Mouse (Mus musculus): ENCODE measurements around the gene Dtnbp1. TPM values are rescaled to one million over a fixed set of nuclear protein-coding genes. Genes with fewer than 3 reads are reported as not detected.

Gene Dtnbp1
- polyA plus RNA-seq, 1 experiment from 2014 or later: 60.0 TPM

DNA sequence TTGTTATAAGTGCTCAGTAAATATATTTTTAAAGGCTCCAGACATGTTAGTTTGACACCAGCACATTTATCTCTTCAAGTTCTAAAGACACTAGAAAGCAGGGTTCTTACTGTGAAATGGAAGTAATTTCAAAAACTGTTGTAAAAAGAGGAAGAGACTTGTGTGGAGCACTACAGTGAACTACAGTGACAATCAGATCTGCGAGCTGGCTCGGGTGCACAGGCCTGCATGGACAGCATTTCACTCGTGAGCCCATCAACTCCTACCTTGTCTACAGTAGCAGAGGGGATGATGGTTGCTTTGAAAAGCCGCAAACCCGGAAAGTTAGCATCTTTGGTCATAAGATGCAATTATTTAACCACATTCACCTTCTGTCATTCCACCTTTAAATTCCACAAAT, 5.6 kb downstream of the Dtnbp1 start:
- no peak overlapping the region for H3K9ac ChIP-seq (replicated peaks; ENCODE audit: low read depth, low read length)
- no peak overlapping the region for H3K27ac ChIP-seq (ENCODE audit: low read length)
- 89% methylated on average over 5 of the region's 5 CpGs for WGBS
- H3K36me3 ChIP-seq (ENCODE audit: control insufficient read depth, insufficient read depth, low read length): peaks cover 9% of the 10 kb centered on the region; the same call in 1 of the 2 replicates
- no peak overlapping the region for H3K4me3 ChIP-seq (ENCODE audit: low read depth, low read length)
- H3K27me3 ChIP-seq (ENCODE audit: control insufficient read depth, insufficient read depth, low read length): no peaks in the 10 kb centered on the region
- H3K4me2 ChIP-seq (replicated peaks; ENCODE audit: low read depth, low read length): no peak overlapping the region
- peaks cover 6% of the 10 kb centered on the region; the same call in 1 of the 2 replicates for H3K4me1 ChIP-seq (ENCODE audit: control insufficient read depth, insufficient read depth, low read length)
- no peaks in the 10 kb centered on the region for H3K9me3 ChIP-seq (ENCODE audit: control insufficient read depth, low read depth, low read length)
- ATAC-seq (ENCODE audit: insufficient number of reproducible peaks, insufficient read depth, low FRiP score, low read depth): no peak

DNA sequence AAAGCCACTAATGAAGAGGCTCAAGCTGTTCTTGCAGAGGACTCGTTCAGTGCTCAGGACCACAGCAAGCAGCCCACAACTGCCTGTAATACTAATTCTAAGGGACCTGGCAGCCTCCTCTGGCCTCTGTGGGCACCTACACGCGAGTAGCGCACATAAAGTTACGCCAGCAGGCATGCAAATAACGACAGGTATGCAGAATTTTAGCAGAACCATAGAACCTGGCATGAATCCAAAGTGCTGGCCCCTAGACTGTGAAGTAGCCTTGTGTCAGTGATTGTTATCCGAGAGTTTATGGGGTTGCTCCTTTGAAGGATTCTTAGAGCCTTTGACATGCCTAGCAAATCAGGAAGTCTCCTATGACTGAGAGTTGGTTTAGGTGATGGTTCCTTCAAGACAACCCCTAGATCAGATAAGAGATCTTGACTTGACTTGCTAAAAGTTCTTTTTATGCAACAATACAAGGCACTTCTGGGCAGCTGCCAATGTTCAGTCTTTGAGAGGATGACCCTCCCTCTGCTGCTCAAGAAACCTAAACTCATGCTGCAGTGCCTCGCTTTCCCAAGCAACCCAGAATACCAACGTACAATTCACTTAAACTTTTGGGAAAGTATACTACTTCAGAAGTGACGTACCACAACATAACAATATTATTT, 9.3 kb downstream of the Dtnbp1 start:
- 85% methylated on average over 10 of the region's 10 CpGs for WGBS
- no peaks in the 10 kb centered on the region for H3K9me3 ChIP-seq (ENCODE audit: control insufficient read depth, low read depth, low read length)
- H3K4me2 ChIP-seq (replicated peaks; ENCODE audit: low read depth, low read length): no peak overlapping the region
- no peak overlapping the region for H3K27ac ChIP-seq (ENCODE audit: low read length)
- H3K9ac ChIP-seq (replicated peaks; ENCODE audit: low read depth, low read length): no peak overlapping the region
- no peak overlapping the region for H3K4me3 ChIP-seq (ENCODE audit: low read depth, low read length)
- ATAC-seq (ENCODE audit: insufficient number of reproducible peaks, insufficient read depth, low FRiP score, low read depth): no peak
- no peaks in the 10 kb centered on the region for H3K27me3 ChIP-seq (ENCODE audit: control insufficient read depth, insufficient read depth, low read length)
- no peaks in the 10 kb centered on the region for H3K4me1 ChIP-seq (ENCODE audit: control insufficient read depth, insufficient read depth, low read length)
- peaks cover 15% of the 10 kb centered on the region for H3K36me3 ChIP-seq (ENCODE audit: control insufficient read depth, insufficient read depth, low read length)

DNA sequence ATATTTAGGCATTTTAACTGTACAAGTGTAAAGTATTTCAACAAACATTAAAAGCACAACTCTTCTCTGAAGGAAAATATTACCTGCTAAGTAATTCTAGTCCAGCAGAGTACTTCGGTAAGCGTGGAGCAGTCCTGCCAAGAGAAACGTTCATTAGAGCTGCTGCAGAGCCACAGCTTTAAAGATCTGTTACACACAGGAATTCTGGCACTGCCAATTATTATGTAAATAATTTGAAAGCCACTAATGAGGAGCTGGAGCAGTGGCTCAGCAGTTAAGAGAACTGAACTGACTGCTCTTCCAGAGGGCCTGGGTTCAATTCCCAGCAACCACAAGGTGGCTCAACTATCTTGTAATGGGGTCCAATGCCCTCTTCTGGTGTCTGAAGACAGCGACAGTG, 10.0 kb downstream of the Dtnbp1 start:
- no peak for ATAC-seq (ENCODE audit: insufficient number of reproducible peaks, insufficient read depth, low FRiP score, low read depth)
- Histone ChIP-seq H3K9me3 (ENCODE audit: control insufficient read depth, low read depth, low read length) (no peaks in the 10 kb centered on the region), H3K27me3 (ENCODE audit: control insufficient read depth, insufficient read depth, low read length) (no peaks in the 10 kb centered on the region), H3K4me3 (ENCODE audit: low read depth, low read length) (no peak overlapping the region), H3K27ac (ENCODE audit: low read length) (no peak overlapping the region), H3K4me1 (ENCODE audit: control insufficient read depth, insufficient read depth, low read length) (no peaks in the 10 kb centered on the region), H3K9ac (replicated peaks; ENCODE audit: low read depth, low read length) (no peak overlapping the region), H3K36me3 (ENCODE audit: control insufficient read depth, insufficient read depth, low read length) (peaks cover 15% of the 10 kb centered on the region), H3K4me2 (replicated peaks; ENCODE audit: low read depth, low read length) (no peak overlapping the region)
- WGBS: 86% methylated on average over 4 of the region's 4 CpGs

DNA sequence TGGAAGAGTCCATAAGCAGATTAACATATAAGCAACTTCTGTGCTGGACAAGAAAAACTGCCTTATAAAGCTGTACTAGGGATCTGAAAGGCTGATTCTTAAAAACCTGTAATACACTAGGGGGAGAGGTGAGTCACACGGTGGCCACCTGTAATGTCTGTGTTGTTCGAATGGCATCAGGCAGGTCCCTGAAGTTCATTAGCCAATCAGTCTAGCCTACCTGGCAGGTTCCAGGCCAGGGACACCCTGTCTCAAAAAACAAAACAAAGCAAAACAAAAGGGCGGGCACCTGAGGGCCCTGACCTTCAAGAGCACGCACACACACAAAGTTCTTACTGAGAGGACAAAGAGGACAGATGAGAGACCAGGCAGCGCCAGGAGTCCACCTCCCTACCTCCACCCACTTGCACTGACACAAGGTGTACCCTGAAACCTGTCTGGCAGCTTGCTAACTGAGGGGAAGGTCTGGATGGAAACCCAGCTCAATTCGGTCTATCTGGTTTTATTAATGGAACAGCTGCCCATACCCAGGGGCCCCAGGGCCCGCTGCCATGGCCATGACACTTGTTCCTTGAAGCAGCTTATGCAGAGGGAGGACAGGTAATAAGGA, 11.8 kb downstream of the Dtnbp1 start:
- no peak for ATAC-seq (ENCODE audit: insufficient number of reproducible peaks, insufficient read depth, low FRiP score, low read depth)
- H3K9ac ChIP-seq (replicated peaks; ENCODE audit: low read depth, low read length): no peak overlapping the region
- peaks cover 15% of the 10 kb centered on the region for H3K36me3 ChIP-seq (ENCODE audit: control insufficient read depth, insufficient read depth, low read length)
- no peak overlapping the region; the same call in 1 of the 2 replicates for H3K27ac ChIP-seq (ENCODE audit: low read length)
- H3K4me1 ChIP-seq (ENCODE audit: control insufficient read depth, insufficient read depth, low read length): no peaks in the 10 kb centered on the region
- 70% methylated on average over 7 of the region's 7 CpGs for WGBS
- H3K4me3 ChIP-seq (ENCODE audit: low read depth, low read length): no peak overlapping the region
- H3K4me2 ChIP-seq (replicated peaks; ENCODE audit: low read depth, low read length): no peak overlapping the region
- H3K27me3 ChIP-seq (ENCODE audit: control insufficient read depth, insufficient read depth, low read length): no peaks in the 10 kb centered on the region
- no peaks in the 10 kb centered on the region for H3K9me3 ChIP-seq (ENCODE audit: control insufficient read depth, low read depth, low read length)

DNA sequence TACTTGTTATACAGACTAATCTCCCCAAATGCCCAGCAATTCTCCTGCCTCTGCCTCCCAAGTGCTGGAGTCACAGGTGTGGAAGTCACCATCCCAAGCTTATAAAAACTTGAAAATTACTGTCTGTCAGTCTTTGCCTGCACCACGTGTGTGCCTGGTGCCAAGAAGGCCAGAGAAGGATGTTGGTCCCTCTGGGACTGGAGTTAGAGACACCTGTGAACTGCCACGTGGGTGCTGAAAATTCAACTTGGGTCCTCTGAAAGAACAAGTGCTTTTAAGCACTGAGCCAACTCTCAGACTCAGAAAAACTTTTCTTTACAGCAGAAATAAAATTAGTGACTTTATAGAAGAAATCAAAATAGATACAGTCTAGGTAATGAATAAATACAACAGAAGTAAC, 15.6 kb downstream of the Dtnbp1 start:
- Histone ChIP-seq H3K4me3 (ENCODE audit: low read depth, low read length) (no peak overlapping the region), H3K27ac (ENCODE audit: low read length) (no peak overlapping the region), H3K9me3 (ENCODE audit: control insufficient read depth, low read depth, low read length) (no peaks in the 10 kb centered on the region), H3K27me3 (ENCODE audit: control insufficient read depth, insufficient read depth, low read length) (no peaks in the 10 kb centered on the region), H3K4me2 (replicated peaks; ENCODE audit: low read depth, low read length) (no peak overlapping the region), H3K4me1 (ENCODE audit: control insufficient read depth, insufficient read depth, low read length) (no peaks in the 10 kb centered on the region), H3K36me3 (ENCODE audit: control insufficient read depth, insufficient read depth, low read length) (peaks cover 7% of the 10 kb centered on the region), H3K9ac (replicated peaks; ENCODE audit: low read depth, low read length) (no peak overlapping the region)
- ATAC-seq (ENCODE audit: insufficient number of reproducible peaks, insufficient read depth, low FRiP score, low read depth): no peak
- 74% methylated on average over 2 of the region's 2 CpGs for WGBS

DNA sequence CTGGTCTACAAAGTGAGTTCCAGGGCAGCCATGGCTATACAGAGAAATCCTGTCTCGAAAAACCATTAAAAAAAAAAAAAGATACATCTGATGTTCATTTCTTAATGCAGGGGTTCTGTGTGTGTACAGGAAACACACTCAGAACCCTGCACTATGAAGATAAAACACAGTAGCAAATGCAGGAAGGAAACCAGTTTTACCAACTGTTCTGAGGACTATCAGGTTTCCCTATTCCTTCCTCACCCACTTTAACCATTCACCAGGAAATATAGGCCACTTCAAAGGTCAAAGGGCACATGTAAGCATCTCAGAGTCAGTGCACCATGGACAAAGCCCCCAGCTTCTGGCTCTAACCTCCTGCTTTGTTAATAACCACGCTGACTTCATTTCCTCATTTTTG, 16.6 kb downstream of the Dtnbp1 start:
- Histone ChIP-seq H3K4me2 (replicated peaks; ENCODE audit: low read depth, low read length) (no peak overlapping the region), H3K27me3 (ENCODE audit: control insufficient read depth, insufficient read depth, low read length) (no peaks in the 10 kb centered on the region), H3K9ac (replicated peaks; ENCODE audit: low read depth, low read length) (no peak overlapping the region), H3K4me3 (ENCODE audit: low read depth, low read length) (no peak overlapping the region), H3K36me3 (ENCODE audit: control insufficient read depth, insufficient read depth, low read length) (peaks cover 11% of the 10 kb centered on the region), H3K9me3 (ENCODE audit: control insufficient read depth, low read depth, low read length) (no peaks in the 10 kb centered on the region), H3K27ac (ENCODE audit: low read length) (no peak overlapping the region), H3K4me1 (ENCODE audit: control insufficient read depth, insufficient read depth, low read length) (no peaks in the 10 kb centered on the region)
- ATAC-seq (ENCODE audit: insufficient number of reproducible peaks, insufficient read depth, low FRiP score, low read depth): no peak
- WGBS: 75% methylated on average over 2 of the region's 2 CpGs

DNA sequence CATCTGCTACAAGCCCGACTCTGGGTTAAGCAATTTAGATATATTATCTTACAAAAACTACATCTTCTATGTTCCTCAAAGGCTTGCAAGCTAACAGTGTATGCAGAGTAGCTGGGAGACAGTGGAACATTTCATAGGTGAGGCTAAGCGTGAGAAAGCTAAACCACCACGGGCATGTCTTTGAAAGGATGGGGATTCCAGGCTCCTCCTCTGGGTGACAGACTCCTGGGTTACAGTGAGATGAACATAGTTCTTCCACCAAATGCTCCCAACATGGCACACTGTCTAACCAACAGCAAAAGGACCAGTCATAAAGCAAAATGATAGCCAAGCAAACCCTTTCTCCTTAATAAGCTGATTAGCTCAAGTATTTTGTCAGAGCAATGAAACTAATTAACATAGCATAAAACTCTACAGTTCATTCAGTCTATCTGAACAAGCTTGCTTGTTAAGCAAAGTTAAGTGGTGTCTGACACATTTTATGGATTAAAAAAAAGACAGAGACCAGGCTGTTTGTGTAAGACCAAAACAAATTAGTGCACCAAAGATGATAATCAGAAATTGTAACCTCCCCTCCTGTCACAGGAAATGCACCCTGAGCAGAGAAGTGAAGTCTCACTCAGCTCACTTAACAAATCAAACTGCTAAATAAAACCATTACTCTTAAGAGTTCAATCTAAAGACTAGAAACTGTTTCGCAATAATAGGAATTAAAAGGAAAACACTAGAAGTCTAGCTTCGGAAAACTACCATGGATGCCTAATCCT, 18.1 kb downstream of the Dtnbp1 start:
- H3K27ac ChIP-seq (ENCODE audit: low read length): no peak overlapping the region
- ATAC-seq (ENCODE audit: insufficient number of reproducible peaks, insufficient read depth, low FRiP score, low read depth): no peak
- H3K4me2 ChIP-seq (replicated peaks; ENCODE audit: low read depth, low read length): no peak overlapping the region
- no peaks in the 10 kb centered on the region for H3K9me3 ChIP-seq (ENCODE audit: control insufficient read depth, low read depth, low read length)
- H3K36me3 ChIP-seq (ENCODE audit: control insufficient read depth, insufficient read depth, low read length): peaks cover 10% of the 10 kb centered on the region
- H3K27me3 ChIP-seq (ENCODE audit: control insufficient read depth, insufficient read depth, low read length): no peaks in the 10 kb centered on the region
- 83% methylated on average over 5 of the region's 5 CpGs for WGBS
- H3K4me1 ChIP-seq (ENCODE audit: control insufficient read depth, insufficient read depth, low read length): no peaks in the 10 kb centered on the region
- H3K4me3 ChIP-seq (ENCODE audit: low read depth, low read length): no peak overlapping the region
- no peak overlapping the region for H3K9ac ChIP-seq (replicated peaks; ENCODE audit: low read depth, low read length)

DNA sequence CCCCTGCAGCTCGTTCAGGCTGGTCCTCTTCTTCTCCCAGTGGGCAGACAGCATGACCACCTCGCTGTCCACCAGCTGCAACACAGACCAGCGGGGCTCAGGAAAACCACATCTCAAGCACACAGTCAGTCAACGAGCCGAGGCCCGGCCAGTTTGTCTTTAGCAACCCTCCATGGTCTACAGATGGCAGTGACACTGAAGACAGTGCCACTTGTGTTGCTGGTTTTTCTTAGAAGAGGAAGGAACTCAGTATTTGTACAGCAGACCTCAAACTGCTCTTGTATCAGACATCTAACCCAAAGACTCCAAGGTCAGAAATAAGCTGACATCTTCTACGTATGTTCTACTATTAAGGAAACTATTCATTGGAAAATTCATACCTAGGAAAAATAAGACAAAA, 19.1 kb downstream of the Dtnbp1 start:
- Histone ChIP-seq H3K4me1 (ENCODE audit: control insufficient read depth, insufficient read depth, low read length) (no peaks in the 10 kb centered on the region), H3K36me3 (ENCODE audit: control insufficient read depth, insufficient read depth, low read length) (peaks cover 4% of the 10 kb centered on the region; the same call in 1 of the 2 replicates), H3K27me3 (ENCODE audit: control insufficient read depth, insufficient read depth, low read length) (no peaks in the 10 kb centered on the region), H3K27ac (ENCODE audit: low read length) (no peak overlapping the region), H3K4me3 (ENCODE audit: low read depth, low read length) (no peak overlapping the region), H3K4me2 (replicated peaks; ENCODE audit: low read depth, low read length) (no peak overlapping the region), H3K9me3 (ENCODE audit: control insufficient read depth, low read depth, low read length) (no peaks in the 10 kb centered on the region), H3K9ac (replicated peaks; ENCODE audit: low read depth, low read length) (no peak overlapping the region)
- ATAC-seq (ENCODE audit: insufficient number of reproducible peaks, insufficient read depth, low FRiP score, low read depth): no peak
- 82% methylated on average over 7 of the region's 7 CpGs for WGBS

Data from stomach, embryonic 14.5 days (tissue).